Mouse (Mus musculus) cerebellum, postnatal 25 days (tissue): ENCODE measurements around the gene Endod1.

ENCODE experiments used
- DNase-seq, 2 experiments: peaks; one replicate each; pipeline ENCODE4 v3.0.0; 2021; ENCODE audit warnings: mixed read lengths in 2 of 2

Gene Endod1

GRCm38 (mm10) chr9:14314477-14314876 lies 66.8 kb downstream of the Endod1 start:
- no peak for DNase-seq

GRCm38 (mm10) chr9:14313968-14314367 lies 67.3 kb downstream of the Endod1 start:
- no peak for DNase-seq

- no peak for DNase-seq
Observed at GRCm38 (mm10) chr9:14307341-14307740, 74.0 kb downstream of the Endod1 start.

GRCm38 (mm10) chr9:14304262-14304968 lies 76.9 kb downstream of the Endod1 start:
- DNase-seq: no peak
